Mouse (Mus musculus): ENCODE measurements around the gene Aldh16a1. TPM values are rescaled to one million over a fixed set of nuclear protein-coding genes. Genes with fewer than 3 reads are reported as not detected.
"Not testable (repeated sequence)": the region's sequence is repeated elsewhere in the genome, so short reads cannot be mapped to it uniquely, and the experiment has no call there.

Gene Aldh16a1
- total RNA-seq, 2 experiments from 2014 or later, result 20.6 to 22.8 TPM

DNA sequence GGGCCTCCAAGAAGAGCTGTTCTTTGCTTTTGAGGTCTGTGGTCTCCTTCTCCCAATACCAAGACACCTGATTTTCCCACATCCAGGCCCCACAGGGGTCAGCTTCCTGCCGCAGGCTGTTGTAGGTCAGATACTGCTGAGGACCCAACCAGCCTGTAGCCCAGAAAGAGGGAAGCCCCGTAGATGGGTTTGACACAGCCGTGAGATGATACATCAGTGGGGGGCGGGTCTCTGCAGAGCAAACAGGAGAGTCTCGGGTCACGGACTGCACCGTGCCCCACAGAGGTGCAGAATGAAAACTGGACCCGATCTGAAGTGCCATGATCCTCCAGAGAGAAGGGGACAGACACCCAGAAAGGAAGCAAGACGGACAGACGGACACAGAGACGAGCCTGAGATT, 51.9 kb downstream of the Aldh16a1 start:
- no peak for DNase-seq
- intact Hi-C loops (cut with DNase I), result loop anchor here (2.0 kb wide), 2 partner anchors 18 to 22 kb away; no protein-coding TSS in a partner anchor

DNA sequence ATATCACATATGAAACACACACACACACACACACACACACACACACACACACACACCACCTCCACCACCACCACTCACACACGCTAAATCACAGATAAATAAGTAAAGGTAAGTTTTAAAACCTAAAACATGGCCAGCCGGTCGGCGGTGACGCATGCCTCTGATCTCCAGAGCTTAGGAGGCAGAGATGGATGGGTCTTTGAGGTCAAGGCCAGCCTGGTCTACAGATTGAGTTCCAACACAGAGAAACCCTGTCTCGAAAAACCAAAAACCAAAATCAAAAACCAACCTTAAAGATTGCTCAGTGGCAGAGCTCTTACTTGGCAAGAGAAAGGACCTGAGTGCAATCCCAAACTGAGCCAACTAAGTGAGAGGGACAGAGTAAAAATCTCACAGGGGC, 54.3 kb downstream of the Aldh16a1 start:
- DNase-seq, result no peak
- intact Hi-C loops (cut with DNase I), result no loop called here

DNA sequence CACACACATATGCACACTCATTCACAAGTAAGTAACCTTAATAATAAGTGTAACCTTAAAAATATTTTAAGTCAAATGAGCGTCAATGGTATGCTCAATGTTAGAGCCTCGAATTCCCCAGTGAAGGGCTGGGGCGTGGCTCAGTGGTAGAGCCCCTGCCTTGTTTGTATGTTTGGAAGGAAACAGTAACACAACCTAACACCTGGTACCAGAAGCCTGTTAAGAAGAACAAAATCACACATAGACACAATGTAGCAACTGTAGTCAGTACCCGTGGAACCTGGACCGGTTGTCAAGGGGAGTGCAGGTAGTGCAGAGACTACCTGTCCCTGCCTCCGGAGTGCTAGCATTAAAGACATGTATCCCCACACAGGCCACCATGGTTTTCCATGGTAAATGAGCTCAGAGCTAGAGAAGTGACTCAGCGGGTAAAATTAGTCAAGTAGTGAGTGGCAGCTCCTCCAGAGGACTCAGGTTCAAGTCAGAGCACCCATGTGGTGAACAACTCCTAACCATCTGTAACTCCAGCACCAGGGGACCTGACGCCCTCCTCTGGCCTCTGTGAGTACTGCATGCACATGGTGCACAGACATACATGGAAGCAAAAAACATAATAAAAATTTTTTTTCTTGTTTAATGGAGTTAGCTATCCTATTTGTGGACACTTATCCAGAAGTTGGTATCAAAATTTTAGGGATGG, 55.7 kb downstream of the Aldh16a1 start:
- no peak for DNase-seq
- intact Hi-C loops (cut with DNase I), result no loop called here

GRCm38 (mm10) chr7:45097479-45097878, 56.9 kb downstream of the Aldh16a1 start:
- intact Hi-C loops (cut with DNase I), result no loop called here
- no peak for DNase-seq

GRCm38 (mm10) chr7:45095965-45096364, 58.4 kb downstream of the Aldh16a1 start:
- intact Hi-C loops (cut with DNase I); DNase-seq: not testable (repeated sequence)

GRCm38 (mm10) chr7:45095367-45095766, 59.0 kb downstream of the Aldh16a1 start:
- peak in 1 of 2 experiments; percentile 17 for DNase-seq
- intact Hi-C loops (cut with DNase I), result no loop called here

DNA sequence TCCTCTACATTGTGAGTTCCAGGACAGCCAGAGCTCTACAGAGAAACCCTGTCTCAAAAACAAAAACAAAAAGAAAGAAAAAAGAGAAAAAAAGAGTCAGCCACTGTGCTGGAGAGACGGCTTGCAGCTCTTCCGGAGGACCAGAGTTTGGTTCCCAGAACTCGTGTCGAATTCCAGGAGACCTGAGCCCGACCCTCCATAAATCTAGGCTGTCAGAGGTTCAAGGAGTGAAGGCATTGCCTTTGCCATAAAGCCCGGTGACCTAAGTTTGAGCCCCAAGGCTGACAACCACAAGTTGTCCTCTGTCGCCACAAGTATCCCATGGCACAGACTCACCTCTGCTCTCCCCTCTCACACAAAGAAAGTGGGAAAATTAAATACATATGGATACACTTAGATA, 60.3 kb downstream of the Aldh16a1 start:
- intact Hi-C loops (cut with DNase I), result no loop called here

GRCm38 (mm10) chr7:45093516-45093905, 60.9 kb downstream of the Aldh16a1 start:
- DNase-seq, result no peak
- intact Hi-C loops (cut with DNase I), result no loop called here

More for the DNA sequence above, 60.3 kb downstream of the Aldh16a1 start:
- DNase-seq, result no peak

DNA sequence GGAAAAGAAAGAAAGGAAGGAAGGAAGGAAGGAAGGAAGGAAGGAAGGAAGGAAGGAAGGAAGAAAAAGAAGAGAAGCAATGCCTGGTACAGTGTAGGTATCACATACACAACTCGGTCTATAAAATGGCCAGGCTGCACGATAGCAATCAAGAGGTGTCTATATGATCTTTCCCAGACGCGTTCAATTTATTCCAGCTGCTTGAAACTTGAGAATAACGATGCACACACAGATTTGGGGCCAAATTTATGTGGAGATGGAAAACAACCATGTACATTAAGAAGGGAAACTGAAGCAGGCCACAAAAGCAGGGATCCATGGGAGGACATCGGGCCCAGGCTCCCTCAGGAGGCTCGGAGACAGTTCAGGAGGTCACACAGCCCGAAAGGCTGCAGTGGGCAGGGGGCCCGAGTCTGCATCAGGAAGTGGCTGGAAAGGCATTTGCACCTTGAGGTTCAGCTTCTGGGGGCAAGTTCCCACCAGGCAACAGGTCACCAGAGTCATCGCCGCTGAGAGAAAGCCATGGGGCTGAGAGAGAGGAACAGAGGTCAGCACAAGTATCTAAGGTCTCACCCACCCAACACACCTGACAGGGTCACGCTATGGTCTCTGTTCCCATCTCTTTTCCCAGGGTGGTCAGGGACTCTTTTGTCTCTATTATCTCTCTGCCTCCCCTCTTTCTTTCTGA, 61.4 kb downstream of the Aldh16a1 start:
- intact Hi-C loops (cut with DNase I), result loop anchor here (1.0 kb wide), 1 partner anchor 10 kb away; the partner anchor contains the start of gene Fcgrt
- DNase-seq, result no peak

DNA sequence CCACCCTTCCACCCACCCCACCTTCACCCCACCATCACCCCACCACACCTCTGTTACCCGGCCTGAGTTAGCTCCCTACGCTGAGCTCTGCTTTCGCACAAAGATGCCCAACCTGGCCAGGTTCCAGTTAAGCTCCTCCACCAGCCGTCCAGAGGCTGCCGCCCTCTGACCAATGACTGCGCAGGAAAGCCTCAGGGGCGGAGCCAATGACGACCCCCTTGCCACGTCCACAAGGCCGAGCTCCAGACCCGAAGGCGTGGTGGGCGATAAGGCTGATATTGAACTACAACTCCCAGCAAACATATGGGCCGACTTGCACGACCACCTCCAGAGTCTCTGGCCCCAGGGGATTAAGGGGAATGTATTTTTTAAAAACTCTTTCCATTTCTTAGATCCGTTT, 62.3 kb downstream of the Aldh16a1 start, which contains the start of gene Rcn3:
Gene Rcn3, minus strand, starts transcription at position 174 of the 400 bp plus-strand sequence.
- DNase-seq, result peak; percentile 77 to 79
- intact Hi-C loops (cut with DNase I), result loop anchor here (1.0 kb wide), 1 partner anchor 11 kb away; the partner anchor contains the start of gene Fcgrt

DNA sequence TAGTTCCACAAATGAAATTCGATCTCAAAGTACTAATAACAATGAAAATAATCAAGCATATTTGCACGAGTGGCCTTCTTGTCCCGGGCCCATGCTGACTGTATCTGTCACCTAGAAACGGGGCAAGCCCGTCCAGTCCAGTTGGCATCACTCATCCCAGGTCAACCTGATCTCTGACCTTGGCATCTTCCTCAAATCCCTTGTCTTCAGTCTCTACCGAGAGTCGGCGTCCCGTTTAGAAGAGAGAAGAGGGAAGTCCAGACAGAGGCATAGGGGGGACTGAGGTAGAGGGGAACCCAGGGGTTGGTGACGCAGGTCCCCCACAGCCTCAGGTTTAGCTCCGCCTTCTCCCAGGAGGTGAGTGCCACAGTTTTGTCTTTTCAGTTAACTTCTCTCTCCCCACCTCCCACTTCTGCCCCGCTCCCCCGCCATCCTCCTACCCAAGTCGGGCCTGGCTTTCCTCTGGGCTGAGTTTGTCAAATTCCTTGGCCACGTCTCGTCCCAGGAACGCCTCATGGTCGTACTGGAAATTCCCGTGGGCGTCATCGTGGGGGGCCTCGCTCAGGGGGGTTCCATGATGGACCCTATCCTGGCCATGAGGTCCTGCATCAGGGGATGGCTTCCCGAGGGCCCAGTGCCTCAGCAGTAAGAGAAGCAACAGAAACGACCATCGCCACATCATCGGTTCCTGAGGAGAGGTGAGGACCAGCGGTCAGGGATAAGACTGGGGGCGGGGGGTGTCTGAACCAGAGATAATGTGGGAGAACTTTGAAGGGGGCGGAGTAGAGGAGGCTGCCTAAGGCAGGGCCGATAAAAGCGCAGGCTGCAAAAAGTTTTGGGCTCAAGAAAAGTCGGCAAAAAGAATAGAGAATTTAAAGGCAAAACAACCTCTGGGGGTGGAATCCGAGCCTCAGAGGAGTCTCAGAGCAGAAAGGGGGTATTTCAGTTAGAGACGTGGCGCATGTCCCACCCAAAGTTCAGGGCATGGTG, 63.1 kb downstream of the Aldh16a1 start:
- intact Hi-C loops (cut with DNase I), result no loop called here

More for the DNA sequence above, 63.1 kb downstream of the Aldh16a1 start:
- DNase-seq, result no peak

Small RNAs within 50 kb of the gene (microRNA-seq; reads per million reads assigned to microRNA genes)
- 1,456 to 1,464 reads per million in 2 experiments for gene Mir150 (ENCODE audit: borderline number of aligned reads in 2 of 2)
- gene Mir5121 (ENCODE audit: borderline number of aligned reads in 2 of 2), result 4.7 to 9.4 reads per million in 2 experiments
- 0 reads per million in 2 experiments for gene Mir7055 (ENCODE audit: borderline number of aligned reads in 2 of 2)

Other genes with a start within 250 kb of the Aldh16a1 start
- gene Ap2a1, start 225.1 kb downstream of the Aldh16a1 start, total RNA-seq (2021), result 10 to 100 TPM; 69.8 to 72.0 TPM
- not detected for gene Tsks, start 211.4 kb downstream of the Aldh16a1 start, total RNA-seq (2021)
- gene Cpt1c, start 179.7 kb downstream of the Aldh16a1 start, total RNA-seq (2021), result 1 to 10 TPM; 1.4 to 2.1 TPM
- gene Prmt1, start 168.0 kb downstream of the Aldh16a1 start, total RNA-seq (2021), result 100 to 1,000 TPM; 104 to 107 TPM
- gene Irf3, start 156.9 kb downstream of the Aldh16a1 start, total RNA-seq (2021), result 10 to 100 TPM; 27.3 to 31.7 TPM
- gene Bcl2l12, start 155.9 kb downstream of the Aldh16a1 start, total RNA-seq (2021), result 10 to 100 TPM; 10.2 to 11.2 TPM
- gene Scaf1, start 138.2 kb downstream of the Aldh16a1 start, total RNA-seq (2021), result 10 to 100 TPM; 48.0 to 48.1 TPM
- gene Rras, start 136.6 kb downstream of the Aldh16a1 start, total RNA-seq (2021), result 10 to 100 TPM; 45.1 to 53.3 TPM
- gene Prr12, start 101.7 kb downstream of the Aldh16a1 start, total RNA-seq (2021), result 10 to 100 TPM; 23.4 to 29.4 TPM
- 10 to 100 TPM; 30.3 to 32.1 TPM for gene Nosip, start 92.2 kb downstream of the Aldh16a1 start, total RNA-seq (2021)
- gene Prrg2, start 91.9 kb downstream of the Aldh16a1 start, total RNA-seq (2021), result 1 to 10 TPM; 7.7 to 7.9 TPM
- 10 to 100 TPM; 26.4 to 28.1 TPM for gene Rcn3, start 62.4 kb downstream of the Aldh16a1 start, total RNA-seq (2021)
- gene Fcgrt, start 50.7 kb downstream of the Aldh16a1 start, total RNA-seq (2021), result 10 to 100 TPM; 77.1 to 84.5 TPM
- gene Rps11, start 30.1 kb downstream of the Aldh16a1 start, total RNA-seq (2021), result 100 to 1,000 TPM; 567 to 587 TPM
- gene Rpl13a, start 25.8 kb downstream of the Aldh16a1 start, total RNA-seq (2021), result 100 to 1,000 TPM; 580 to 665 TPM
- not detected for gene Gm45713, start 18.4 kb downstream of the Aldh16a1 start, total RNA-seq (2021)
- gene Flt3l, start 18.2 kb downstream of the Aldh16a1 start, total RNA-seq (2021), result 10 to 100 TPM in 1 of 2 experiments, 1 to 10 TPM in 1; 7.0 to 16.1 TPM
- gene Pih1d1, start 281 bp downstream of the Aldh16a1 start, total RNA-seq (2021), result 10 to 100 TPM; 41.8 to 43.1 TPM
- gene Slc17a7, start 9.4 kb upstream of the Aldh16a1 start, total RNA-seq (2021), result 10 to 100 TPM; 19.7 to 21.0 TPM
- not detected for gene Gfy, start 25.0 kb upstream of the Aldh16a1 start, total RNA-seq (2021)
- not detected for gene Pth2, start 26.4 kb upstream of the Aldh16a1 start, total RNA-seq (2021)
- gene Ccdc155, start 50.3 kb upstream of the Aldh16a1 start, total RNA-seq (2021), result not detected
- not detected for gene Dkkl1, start 57.6 kb upstream of the Aldh16a1 start, total RNA-seq (2021)
- gene Tead2, start 61.2 kb upstream of the Aldh16a1 start, total RNA-seq (2021), result 10 to 100 TPM; 10.3 to 11.4 TPM
- gene Cd37, start 84.5 kb upstream of the Aldh16a1 start, total RNA-seq (2021), result 1 to 10 TPM; 2.8 to 4.4 TPM
- gene Slc6a16, start 86.5 kb upstream of the Aldh16a1 start, total RNA-seq (2021), result not detected
- gene Slc6a21, start 122.9 kb upstream of the Aldh16a1 start, total RNA-seq (2021), result not detected
- gene Trpm4, start 179.2 kb upstream of the Aldh16a1 start, total RNA-seq (2021), result 10 to 100 TPM; 24.6 to 27.4 TPM
- 100 to 1,000 TPM; 842 to 873 TPM for gene Hrc, start 180.7 kb upstream of the Aldh16a1 start, total RNA-seq (2021)
- not detected for gene Ppfia3, start 212.4 kb upstream of the Aldh16a1 start, total RNA-seq (2021)
- gene Lin7b, start 216.0 kb upstream of the Aldh16a1 start, total RNA-seq (2021), result 1 to 10 TPM; 1.3 to 1.7 TPM
- gene Snrnp70, start 241.2 kb upstream of the Aldh16a1 start, total RNA-seq (2021), result 10 to 100 TPM; 92.8 to 95.9 TPM